Mouse (Mus musculus) ovary, postnatal 14 days (tissue): Measurements from ENCODE around the gene Spef1.

Experiments
- DNase-seq: peaks from one replicate; pipeline ENCODE4 v3.0.0; 2022; ENCODE audit warnings: low spot score

Spef1 gene

GRCm38 (mm10) chr2:131172322-131172721, 14.8 kb downstream of the Spef1 start:
- DNase-seq: no peak

- peak; percentile 48 for DNase-seq
These were observed 15.5 kb downstream of the Spef1 start for GRCm38 (mm10) chr2:131171401-131172104.

DNA sequence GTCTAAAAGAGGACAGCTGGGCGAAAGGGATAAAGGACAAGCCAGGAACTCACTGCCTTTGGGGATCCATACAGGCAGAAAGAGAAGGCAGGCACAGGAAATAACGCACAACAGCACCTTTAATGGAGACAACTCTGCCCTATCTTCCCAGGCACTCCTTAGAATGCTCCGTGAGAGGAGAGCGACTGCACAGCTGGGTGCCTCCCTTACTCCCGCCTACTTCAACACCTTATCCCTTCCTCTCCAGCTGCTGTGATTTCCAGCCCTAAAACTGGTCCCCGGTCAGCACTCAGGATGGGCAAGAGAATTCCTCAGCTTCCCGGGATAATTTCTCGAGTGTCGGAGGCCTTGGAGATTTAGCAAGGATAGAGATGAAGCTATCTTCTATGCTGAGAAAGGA, 16.1 kb downstream of the Spef1 start:
- DNase-seq: no peak

DNA sequence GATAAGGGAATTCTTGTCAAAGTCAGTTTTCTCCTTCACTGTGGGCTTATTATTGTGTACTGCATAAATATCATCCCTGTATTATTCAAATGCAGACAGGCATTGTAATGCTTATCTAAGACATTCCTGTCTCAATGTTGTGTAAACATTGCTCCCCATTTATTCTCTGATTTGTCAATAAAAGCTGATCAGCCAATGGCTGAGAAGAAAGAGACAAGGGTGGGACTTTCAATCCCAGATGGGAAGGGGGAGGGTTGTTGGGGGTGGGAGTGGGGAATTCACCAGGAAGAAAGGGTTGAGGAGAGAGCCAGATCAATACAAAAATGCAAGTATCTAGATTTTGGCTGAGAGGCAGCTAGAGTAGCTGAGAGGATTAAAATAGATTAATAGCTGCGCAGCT, 18.2 kb downstream of the Spef1 start:
- no peak for DNase-seq

DNA sequence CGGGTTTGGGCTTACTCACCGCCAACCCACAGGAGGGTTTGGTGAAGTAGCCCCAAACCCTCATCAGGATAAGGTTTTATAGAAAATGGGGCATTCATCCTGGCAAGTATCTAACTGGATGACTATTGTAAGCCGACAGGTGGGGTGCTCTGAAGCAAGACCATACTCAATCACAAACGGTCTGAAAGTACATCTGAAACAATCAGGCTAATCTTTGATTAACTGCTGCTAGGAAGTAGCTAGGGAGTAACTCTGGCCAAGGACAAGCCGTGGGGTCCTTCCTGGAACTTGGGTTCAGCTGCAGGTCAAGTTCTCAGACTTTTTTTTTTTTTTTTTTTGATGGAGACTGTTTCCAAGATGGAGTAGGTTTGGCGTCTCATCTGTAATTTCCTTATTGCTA, 19.1 kb downstream of the Spef1 start:
- DNase-seq: no peak

DNA sequence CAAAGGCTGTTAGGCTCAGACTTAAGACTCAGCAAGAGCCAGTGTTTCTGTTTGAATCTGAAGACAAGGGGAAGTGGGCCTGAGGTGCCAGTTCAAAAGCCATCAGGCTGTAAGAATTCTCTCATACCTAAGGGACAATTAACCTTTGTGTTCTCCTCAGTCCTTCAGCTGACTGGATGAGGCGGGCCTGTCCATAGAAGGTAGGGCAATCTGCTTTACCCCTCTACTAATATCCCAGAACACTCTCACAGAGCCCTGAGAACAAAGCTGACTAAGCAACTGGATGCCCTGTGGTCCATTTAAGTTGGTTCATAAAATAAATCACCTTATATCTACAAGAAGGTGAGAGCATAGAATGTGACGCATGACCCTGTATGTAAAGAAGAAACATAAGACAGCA, 20.9 kb downstream of the Spef1 start:
- no peak for DNase-seq

- DNase-seq: no peak
These were observed 23.2 kb downstream of the Spef1 start for GRCm38 (mm10) chr2:131163924-131164323.

- no peak for DNase-seq
These were observed 26.4 kb downstream of the Spef1 start for GRCm38 (mm10) chr2:131160671-131161111.

- DNase-seq: peak; percentile 86
These were observed 27.0 kb downstream of the Spef1 start, which contains the start of gene 1700037H04Rik for GRCm38 (mm10) chr2:131159938-131160581. Gene 1700037H04Rik (minus strand): TSS chr2:131160081.

DNA sequence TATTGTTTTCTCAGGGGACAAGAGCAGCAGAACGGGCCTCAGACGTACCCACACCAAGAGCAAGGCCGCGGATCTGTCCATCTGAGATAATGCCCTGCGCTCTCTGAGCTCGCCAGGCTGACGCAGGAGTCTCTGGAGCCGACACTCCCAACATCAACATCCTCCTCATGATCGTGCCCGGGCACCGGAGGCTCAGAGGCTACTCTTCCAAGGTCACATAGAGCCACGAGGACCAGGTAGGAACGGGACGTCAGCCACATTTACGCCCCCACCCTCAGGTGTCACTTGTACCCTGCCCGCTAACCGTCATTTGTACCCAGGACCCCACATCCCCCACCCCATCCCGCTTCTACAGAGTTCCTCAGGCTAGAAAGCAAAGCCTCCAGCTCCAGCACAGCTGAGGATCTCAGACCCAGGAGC, 27.6 kb downstream of the Spef1 start:
- DNase-seq: no peak

DNA sequence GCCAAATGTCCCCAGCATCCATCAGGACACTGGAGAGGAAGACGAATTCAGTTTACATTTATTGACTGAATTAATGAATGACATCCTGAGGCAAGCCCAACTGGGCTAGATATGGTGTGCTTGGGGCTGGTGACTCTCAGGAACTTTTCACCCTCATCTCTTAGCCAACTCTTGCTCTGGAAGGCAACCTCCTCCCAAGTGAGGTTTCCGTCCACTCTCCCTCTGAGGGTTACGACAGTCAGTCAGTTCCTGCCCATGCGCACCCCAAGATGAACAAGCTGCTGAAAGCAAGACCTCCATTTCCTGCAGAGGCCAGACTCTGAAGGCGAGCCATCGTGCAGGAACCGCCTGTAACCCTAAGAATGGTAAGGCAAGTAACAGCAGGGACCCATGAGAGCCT, 30.1 kb downstream of the Spef1 start:
- no peak for DNase-seq

- no peak for DNase-seq
These were observed 33.0 kb downstream of the Spef1 start for GRCm38 (mm10) chr2:131154036-131154435.

DNA sequence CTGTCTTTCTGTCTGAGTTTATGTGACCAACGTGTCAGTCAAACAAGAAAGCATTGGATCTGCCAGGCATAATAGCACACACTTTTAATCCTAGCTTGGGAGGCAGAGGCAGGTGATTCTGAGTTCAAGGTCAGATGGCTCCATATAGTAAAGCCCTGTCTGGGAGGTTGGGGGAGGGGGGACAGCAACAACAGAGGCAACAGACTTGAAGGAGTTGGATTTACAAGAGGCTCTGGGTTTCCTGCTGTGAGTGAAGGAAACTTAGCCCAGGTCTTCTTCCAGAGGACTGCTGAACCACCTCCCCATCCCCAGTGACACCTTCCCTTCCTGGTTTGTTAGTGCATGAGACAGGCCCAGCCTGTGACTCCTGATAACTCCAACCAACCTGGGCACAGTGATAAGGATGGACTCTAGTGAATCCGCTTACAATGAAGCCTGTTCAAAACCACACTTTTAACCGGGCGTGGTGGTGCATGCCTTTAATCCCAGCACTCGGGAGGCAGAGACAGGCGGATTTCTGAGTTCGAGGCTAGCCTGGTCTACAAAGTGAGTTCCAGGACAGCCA, 34.8 kb downstream of the Spef1 start:
- DNase-seq: no peak

DNA sequence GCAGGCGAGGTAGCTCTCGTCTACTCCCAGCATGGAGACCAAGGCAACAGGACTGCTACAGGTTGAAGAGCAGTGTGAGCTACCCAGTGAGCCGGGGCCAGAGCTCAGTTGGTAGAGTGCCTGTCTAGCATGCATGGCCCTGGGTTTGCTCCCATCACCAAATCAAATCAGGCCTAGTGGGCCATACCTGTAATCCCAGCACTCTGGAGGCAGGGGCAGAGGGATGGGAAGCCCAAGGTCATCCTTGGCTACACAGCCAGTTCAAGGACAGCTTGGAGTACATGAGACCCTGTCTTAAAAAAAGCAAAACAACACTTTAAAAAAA, 37.9 kb downstream of the Spef1 start:
- no peak for DNase-seq

DNA sequence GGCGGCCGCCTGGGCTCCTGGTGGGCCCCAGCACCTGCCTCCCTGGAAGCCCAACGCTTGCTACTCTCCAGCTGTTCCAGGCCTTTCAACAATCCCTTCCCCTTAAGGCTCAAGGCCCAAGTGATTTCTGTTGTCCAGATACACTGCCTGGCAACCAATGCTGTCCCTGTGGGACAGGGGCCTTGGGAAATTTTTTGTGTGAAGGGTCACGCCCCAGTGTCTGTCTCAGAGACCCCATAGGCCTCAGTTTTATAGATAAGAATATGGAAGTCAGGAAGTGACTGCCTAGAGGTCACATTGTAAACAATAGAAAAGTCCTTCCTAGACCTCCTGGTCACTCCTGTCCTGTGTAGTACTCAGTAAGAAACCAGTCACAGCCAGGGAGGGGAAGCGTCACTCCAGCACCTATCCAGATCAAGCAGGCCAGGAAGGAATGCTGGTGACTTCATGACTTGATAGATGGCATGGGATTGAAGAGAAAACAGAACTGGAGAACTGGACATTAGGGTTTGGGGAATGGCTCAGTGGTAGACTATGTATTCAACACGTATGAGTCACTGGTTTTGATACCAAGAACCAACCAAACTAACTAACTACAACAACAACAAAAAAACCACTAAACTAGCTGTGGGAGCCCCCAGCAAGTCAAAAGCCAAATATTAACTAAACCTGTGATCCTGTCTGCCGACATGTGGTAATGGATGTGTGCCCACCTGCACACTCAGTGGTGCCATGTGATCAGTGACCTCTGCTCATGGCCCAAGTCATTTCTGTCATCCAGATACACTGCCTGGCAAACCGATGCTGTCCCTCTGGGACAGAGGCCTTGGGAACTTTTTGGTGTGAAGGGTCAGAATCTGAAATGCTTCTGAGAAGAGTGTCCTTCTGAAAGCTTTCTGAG, 38.5 kb downstream of the Spef1 start:
- no peak for DNase-seq

GRCm38 (mm10) chr2:131147043-131147365, 40.1 kb downstream of the Spef1 start:
- no peak for DNase-seq

DNA sequence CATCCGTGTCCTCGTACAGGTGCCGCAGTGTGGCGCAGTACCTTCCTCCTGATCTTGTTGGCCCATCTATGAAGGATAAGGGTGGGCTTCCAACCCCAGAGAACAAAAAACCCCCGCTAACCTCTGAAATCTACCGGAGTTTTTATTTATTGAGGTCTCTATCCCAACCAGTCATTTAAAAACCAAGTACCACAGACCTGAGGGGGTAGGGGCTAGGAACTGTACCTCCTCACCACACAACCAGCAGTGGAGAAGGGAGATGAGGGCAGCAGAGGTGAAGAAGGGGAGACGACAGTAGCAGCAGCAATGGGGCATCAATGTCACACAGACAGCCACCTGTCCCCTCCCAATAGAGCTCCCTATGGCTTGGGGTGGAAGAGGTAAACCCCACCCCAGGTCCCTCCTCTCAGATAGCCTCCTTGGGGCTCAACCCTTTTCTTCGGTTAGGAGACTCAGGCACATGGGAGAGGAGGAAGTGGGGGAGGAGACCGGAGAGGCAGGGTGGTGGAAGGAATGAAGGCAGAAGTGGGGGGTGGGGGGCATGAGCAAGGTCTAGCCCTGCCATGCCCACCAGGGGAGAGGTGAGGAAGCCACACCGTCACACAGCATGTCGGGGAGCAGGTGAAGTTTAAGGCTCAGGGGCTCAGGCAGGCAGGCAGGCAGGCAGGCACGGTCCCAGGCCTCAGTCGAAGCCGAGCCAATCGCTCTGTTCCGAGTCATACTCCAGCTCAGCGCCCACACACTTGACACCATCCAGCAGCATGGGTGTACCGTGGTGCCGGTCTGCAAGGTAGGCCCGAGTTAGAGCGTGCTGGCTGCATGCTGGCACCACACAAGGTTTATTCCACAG, 40.7 kb downstream of the Spef1 start:
- no peak for DNase-seq

DNA sequence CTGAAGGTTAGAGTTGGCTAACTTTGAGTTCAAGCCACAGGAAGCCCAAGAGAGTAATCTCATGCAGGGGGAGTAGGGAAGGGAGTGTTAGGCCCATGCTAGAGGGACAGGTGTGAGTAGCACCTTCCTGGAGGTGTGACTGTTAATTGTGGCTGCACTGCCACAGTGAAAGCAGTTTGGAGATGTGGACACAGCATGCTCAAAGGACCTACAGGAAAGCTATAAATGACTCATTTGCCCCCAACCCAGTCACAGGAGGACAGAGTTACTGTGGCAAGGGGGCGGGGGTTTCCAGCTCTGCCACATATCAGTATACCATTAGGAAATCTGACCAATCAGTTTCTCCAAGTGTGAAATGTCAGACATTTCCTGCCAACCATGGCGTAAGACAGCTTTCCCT, 41.5 kb downstream of the Spef1 start:
- DNase-seq: no peak

DNA sequence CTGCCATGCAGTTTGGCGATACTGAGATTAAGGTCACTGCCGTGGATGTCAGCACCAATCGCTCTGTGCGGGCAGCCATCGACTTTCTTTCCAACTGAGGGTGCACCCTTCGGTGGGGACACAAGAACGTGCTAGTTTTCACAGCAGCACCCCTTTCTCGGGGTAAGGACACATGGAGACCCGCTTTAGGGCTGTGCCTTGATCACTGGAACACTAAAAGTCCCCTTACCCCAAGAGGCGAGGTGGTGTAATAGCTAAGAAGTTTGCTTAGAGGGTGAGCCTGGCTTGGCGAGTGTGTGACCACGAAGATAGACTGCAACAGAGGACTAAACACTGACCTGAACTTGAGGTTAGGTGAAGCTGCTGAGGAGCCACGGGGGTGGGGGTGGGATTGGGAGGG, 42.0 kb downstream of the Spef1 start:
- DNase-seq: no peak

GRCm38 (mm10) chr2:131143007-131143780, 43.9 kb downstream of the Spef1 start:
- no peak for DNase-seq

GRCm38 (mm10) chr2:131142592-131142991, 44.5 kb downstream of the Spef1 start:
- DNase-seq: peak; percentile 80
